Mouse (Mus musculus) duodenum, adult 2 months (tissue): ENCODE measurements around the gene Tet3. TPM values are rescaled to one million over a fixed set of nuclear protein-coding genes. Genes with fewer than 3 reads are reported as not detected.

Source experiments
- polyA plus RNA-seq: library from polyadenylated mRNA; depleted of rRNA; stranded (reverse); fragments of >200 nt; gene quantifications from 2 replicates; pipeline ENCODE4 v1.2.3, GENCODE M21; 2012; ENCODE audit warnings: low replicate concordance; rRNA removed

Gene Tet3
- 9.0 and 11.1 TPM in 2 replicates for polyA plus RNA-seq

GRCm38 (mm10) chr6:83459034-83459644 lies at the start of gene Tet3:
Tet3 (minus strand) TSS chr6:83459084.

GRCm38 (mm10) chr6:83506258-83507167 lies 47.6 kb upstream of the Tet3 start, which contains the start of gene Dguok:
Dguok (minus strand) TSS chr6:83506969.

GRCm38 (mm10) chr6:83348873-83349272 lies 110.0 kb downstream of the Tet3 start, which contains the start of gene Bola3:
Bola3 (plus strand) TSS chr6:83349147.

GRCm38 (mm10) chr6:83325525-83326393 lies 133.1 kb downstream of the Tet3 start, which contains the start of the genes Mthfd2 and Mob1a:
Mthfd2 (minus strand) TSS chr6:83325908.
Mob1a (plus strand) TSS chr6:83326016.

Other genes with a start within 250 kb of the Tet3 start
- 31.0 and 32.6 TPM in 2 replicates for gene Slc4a5, start 239.3 kb downstream of the Tet3 start, polyA plus RNA-seq
- gene Mthfd2, start 133.2 kb downstream of the Tet3 start, polyA plus RNA-seq: 1.2 and 4.1 TPM in 2 replicates
- 14.7 and 20.9 TPM in 2 replicates for gene Mob1a, start 133.1 kb downstream of the Tet3 start, polyA plus RNA-seq
- 11.9 and 186 TPM in 2 replicates for gene Bola3, start 109.9 kb downstream of the Tet3 start, polyA plus RNA-seq
- gene Dguok, start 47.9 kb upstream of the Tet3 start, polyA plus RNA-seq: 18.1 and 24.2 TPM in 2 replicates
- gene Actg2, start 77.2 kb upstream of the Tet3 start, polyA plus RNA-seq: 241 and 539 TPM in 2 replicates
- gene Stambp, start 113.6 kb upstream of the Tet3 start, polyA plus RNA-seq: 4.4 and 6.7 TPM in 2 replicates
- gene Clec4f, start 197.1 kb upstream of the Tet3 start, polyA plus RNA-seq: not detected in 2 replicates
- not detected in 2 replicates for gene Cd207, start 218.8 kb upstream of the Tet3 start, polyA plus RNA-seq